Mouse (Mus musculus): ENCODE results near the gene Klhl42. TPM values are rescaled to one million over a fixed set of nuclear protein-coding genes. Genes with fewer than 3 reads are reported as not detected.

Gene Klhl42
- polyA plus RNA-seq, 1 experiment from 2014 or later: 6.5 TPM

Other genes with a start within 250 kb of the Klhl42 start
- not detected in 2 replicates for gene Smco2, start 241.3 kb upstream of the Klhl42 start, polyA plus RNA-seq (2015; fragmentation: Nextera tagmentation; extraction: Ambion mirVana)
- 68.3 and 73.6 TPM in 2 replicates for gene Ppfibp1, start 202.9 kb upstream of the Klhl42 start, polyA plus RNA-seq (2015; fragmentation: Nextera tagmentation; extraction: Ambion mirVana)
- gene 1700034J05Rik, start 137.0 kb upstream of the Klhl42 start, polyA plus RNA-seq (2015; fragmentation: Nextera tagmentation; extraction: Ambion mirVana): 0.22 and 0.36 TPM in 2 replicates
- gene Rep15, start 58.8 kb upstream of the Klhl42 start, polyA plus RNA-seq (2015; fragmentation: Nextera tagmentation; extraction: Ambion mirVana): 1.4 and 1.5 TPM in 2 replicates
- 114 and 118 TPM in 2 replicates for gene Mrps35, start 48.6 kb upstream of the Klhl42 start, polyA plus RNA-seq (2015; fragmentation: Nextera tagmentation; extraction: Ambion mirVana)
- 4.6 and 5.0 TPM in 2 replicates for gene Mansc4, start 4.3 kb upstream of the Klhl42 start, polyA plus RNA-seq (2015; fragmentation: Nextera tagmentation; extraction: Ambion mirVana)
- gene Pthlh, start 172.8 kb downstream of the Klhl42 start, polyA plus RNA-seq (2015; fragmentation: Nextera tagmentation; extraction: Ambion mirVana): 1.2 and 1.4 TPM in 2 replicates